Mouse (Mus musculus) embryo, embryonic 10.5 days (tissue): ENCODE data around the gene Acbd4.

ENCODE experiments used
- DNase-seq: peaks from one replicate; pipeline ENCODE4 v3.0.0-alpha.2; 2015; ENCODE audit warnings: low spot score

Acbd4 gene

DNA sequence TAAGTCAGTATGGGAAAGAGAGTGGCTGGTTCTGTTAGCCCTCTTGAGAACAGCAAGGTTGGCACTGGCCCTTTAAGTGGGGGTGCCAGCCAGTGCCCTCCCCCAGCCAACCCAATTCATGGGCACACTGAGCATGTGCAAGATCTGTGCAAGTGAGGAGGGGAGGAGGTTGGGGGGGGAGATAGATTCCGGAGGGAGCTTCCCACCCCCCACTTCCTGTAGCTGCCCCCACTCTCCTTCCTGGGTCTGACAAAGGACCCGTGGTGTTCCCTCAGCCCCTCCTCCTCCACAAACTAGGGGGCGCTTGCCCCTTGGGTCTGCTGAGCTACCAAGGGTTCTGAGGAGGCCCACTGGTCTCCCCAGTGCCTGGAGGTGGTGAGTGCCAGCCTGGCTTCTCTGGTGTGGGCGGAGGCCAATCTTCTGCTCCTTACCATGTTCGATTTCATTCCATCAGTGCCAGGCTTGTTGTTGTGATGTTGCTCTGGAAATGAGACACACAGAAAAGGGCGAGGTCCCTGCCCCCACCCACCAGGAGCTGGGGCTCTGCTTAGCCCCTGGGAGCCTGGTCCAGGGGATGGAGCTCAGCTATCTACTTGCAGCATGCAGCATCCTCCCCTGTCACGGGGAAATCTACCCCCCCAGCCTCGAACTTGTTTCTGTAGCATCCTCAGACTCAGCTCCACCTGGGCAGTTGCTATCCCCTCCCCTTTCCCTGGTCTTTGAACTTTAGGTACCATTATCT lies 41.1 kb downstream of the Acbd4 start:
- peak; percentile 48 for DNase-seq

- no peak for DNase-seq
Measured at GRCm38 (mm10) chr11:103144309-103145285, 43.1 kb downstream of the Acbd4 start.

DNA sequence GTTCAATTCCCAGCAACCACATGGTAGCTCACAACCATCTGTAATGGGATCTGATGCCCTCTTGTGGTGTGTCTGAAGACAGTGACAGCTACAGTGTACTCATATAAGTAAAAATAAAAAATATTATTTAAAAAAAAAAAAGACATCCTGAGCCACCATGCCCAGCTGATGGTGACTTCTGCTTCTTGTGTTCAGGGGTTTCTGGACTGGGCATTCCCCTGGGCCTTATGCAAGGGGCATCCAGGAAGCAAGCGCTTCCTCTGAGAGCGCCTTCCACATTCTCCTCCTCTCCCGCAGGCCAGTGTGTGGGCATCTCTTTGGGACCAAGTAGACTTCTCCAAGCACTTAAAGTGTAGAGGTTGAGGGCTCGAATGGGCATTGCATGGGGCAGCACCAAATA lies 44.9 kb downstream of the Acbd4 start:
- DNase-seq = no peak

GRCm38 (mm10) chr11:103147766-103148165 lies 46.3 kb downstream of the Acbd4 start:
- no peak for DNase-seq

DNA sequence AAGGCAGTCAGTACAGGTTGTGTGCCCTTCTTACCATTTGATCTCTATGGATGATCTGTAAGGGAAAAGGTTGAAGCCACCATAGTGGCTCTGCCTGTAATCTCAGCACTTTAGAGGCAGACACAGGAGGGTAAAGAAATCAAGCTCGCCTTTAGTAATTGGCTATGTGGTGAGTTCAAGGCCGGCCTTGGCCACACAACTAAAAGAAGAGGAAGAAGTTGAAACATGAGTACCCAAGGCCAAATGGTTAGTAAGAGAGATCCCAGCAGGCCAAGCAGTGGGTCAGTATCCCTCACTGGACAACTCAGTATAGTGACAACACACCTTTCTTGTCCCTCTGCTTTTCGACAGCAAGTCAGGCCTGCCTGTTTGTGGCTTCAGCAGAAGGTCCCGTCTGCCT lies 48.3 kb downstream of the Acbd4 start:
- DNase-seq = no peak

DNA sequence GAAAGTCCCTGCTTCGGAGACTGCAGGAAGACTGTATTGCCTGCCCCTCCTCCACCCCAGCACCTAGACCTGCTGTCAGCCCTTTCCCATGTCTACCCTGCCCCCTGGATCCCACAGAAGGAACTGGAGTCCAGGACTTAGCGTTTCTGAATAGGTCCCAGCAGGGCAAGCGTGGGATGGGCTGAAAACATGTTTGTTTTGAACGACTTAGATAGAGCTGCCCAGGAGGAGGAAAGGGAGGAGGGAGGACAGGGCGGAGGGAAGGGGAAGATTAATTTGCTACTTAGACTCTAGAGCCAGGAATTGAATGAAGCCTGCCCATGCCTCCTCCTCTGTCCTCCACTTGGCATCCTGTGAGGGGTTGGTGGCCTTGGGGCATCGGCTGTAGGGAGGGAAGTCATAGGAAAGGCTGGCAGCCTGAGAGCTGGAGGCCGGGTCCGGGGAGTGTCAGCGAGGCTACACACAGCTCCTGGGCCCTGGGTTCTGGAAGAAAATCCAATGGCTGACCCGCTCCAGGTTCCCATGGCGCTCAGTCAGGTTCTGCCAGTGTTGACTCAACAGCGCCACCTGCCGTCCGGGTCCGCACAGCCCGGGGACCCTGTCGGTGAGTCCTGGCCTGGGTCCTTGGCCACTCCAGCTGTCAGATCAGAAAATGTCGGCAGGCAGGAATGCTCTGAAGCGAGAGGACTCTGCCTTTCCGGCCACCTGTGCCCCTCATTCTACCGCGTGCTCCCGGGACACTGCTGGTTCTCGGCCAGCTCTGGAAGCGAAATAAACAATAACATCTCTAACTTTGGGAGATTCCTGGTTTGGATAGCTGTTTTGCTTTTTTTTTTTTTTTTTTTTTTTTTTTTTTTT lies 57.4 kb downstream of the Acbd4 start:
- peak; percentile 94 for DNase-seq

GRCm38 (mm10) chr11:103160738-103161137 lies 59.3 kb downstream of the Acbd4 start:
- DNase-seq = no peak

DNA sequence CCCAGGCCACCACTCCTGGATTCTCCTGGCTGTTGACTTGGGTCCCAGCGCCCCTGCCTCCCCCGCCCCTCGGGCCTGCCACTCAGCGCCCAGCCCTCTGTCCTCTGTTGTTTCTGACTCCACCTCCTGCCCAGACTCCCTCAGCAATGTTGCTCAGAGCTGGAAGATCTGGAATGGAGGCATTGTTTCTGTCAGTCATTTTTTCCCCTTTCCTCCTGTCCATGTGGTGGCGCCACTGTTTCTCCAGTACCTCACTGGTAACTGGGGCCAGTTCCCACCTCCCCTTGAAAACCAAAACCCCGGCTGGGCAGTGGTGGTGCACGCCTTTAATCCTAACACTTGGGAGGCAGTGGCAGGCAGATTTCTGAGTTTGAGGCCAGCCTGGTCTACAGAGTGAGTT lies 60.0 kb downstream of the Acbd4 start:
- no peak for DNase-seq
